Mouse (Mus musculus) spleen, adult 2 months (tissue): ENCODE results near the gene Mia3. TPM values are rescaled to one million over a fixed set of nuclear protein-coding genes. Genes with fewer than 3 reads are reported as not detected.
"Not testable (repeated sequence)": the region's sequence is repeated elsewhere in the genome, so short reads cannot be mapped to it uniquely, and the experiment has no call there.

Experiments
- DNase-seq, 2 experiments: peaks; one replicate each; pipeline versions ENCODE4 v3.0.0 to v3.0.0-alpha.2; 2012 to 2021; ENCODE audit warnings: low spot score in 2 of 2, low read depth in 1 of 2
- H3K27ac ChIP-seq: fragments of 200-500 bp; 2 replicates; pipeline ENCODE4 v1.5.1; 2012; ENCODE audit warnings: low read length, inconsistent platforms; ENCODE audit not compliant: insufficient read depth
- H3K27me3 ChIP-seq: fragments of 200-500 bp; 2 replicates; pipeline ENCODE4 v1.6.1; 2012; ENCODE audit warnings: mild to moderate bottlenecking, moderate library complexity, low read length, inconsistent platforms; ENCODE audit not compliant: control insufficient read depth, insufficient read depth
- H3K36me3 ChIP-seq: fragments of 200-500 bp; 2 replicates; pipeline ENCODE4 v1.6.1; 2012; ENCODE audit warnings: mild to moderate bottlenecking, low read length, inconsistent platforms; ENCODE audit not compliant: control insufficient read depth, insufficient read depth
- H3K4me1 ChIP-seq: fragments of 200-500 bp; 2 replicates; pipeline ENCODE4 v1.6.1; 2011; ENCODE audit warnings: inconsistent platforms; ENCODE audit not compliant: control insufficient read depth, insufficient read depth, insufficient read length
- H3K4me3 ChIP-seq: fragments of 200-500 bp; 2 replicates; pipeline ENCODE4 v1.5.1; 2011; ENCODE audit warnings: mild to moderate bottlenecking, inconsistent platforms; ENCODE audit not compliant: insufficient read depth, insufficient read length; ENCODE audit errors: extremely low read depth
- CTCF ChIP-seq: fragments of 200-500 bp; IDR thresholded peaks from 2 replicates; pipeline ENCODE4 v1.5.1; 2011; ENCODE audit warnings: mild to moderate bottlenecking, inconsistent platforms; ENCODE audit not compliant: insufficient read depth, insufficient read length, insufficient replicate concordance; ENCODE audit errors: extremely low read depth
- POLR2A ChIP-seq: fragments of 200-500 bp; IDR thresholded peaks from 2 replicates; pipeline ENCODE4 v1.6.1; 2011; ENCODE audit warnings: low read depth, low read length, inconsistent platforms
- WGBS: fragments of 180-500 bp; shearing (Covaris S2); methylation state at CpG from one replicate; pipeline ENCODE4 v1.1.7; 2018; 5-methylcytosine and 5-hydroxymethylcytosine counted together
- polyA plus RNA-seq: library from polyadenylated mRNA; depleted of rRNA; stranded (reverse); fragments of >200 nt; gene quantifications from 2 replicates; pipeline ENCODE4 v1.2.3, GENCODE M21; 2012

Gene Mia3
- polyA plus RNA-seq, 1 experiment = 35.9 TPM

- 88% methylated on average over 2 of the region's 2 CpGs for WGBS
- no peak for DNase-seq
- peaks cover 35% of the 10 kb centered on the region for H3K36me3 ChIP-seq
Measured at GRCm38 (mm10) chr1:183315783-183316182, 53.6 kb downstream of the Mia3 start.

GRCm38 (mm10) chr1:183312076-183312475 lies 57.3 kb downstream of the Mia3 start:
- WGBS = 96% methylated on average over 2 of the region's 2 CpGs
- no peak overlapping the region for H3K4me3 ChIP-seq
- DNase-seq = no peak
- no peak for TF ChIP-seq CTCF
- no peak for TF ChIP-seq POLR2A
- H3K27me3 ChIP-seq = no peaks in the 10 kb centered on the region
- peaks cover 37% of the 10 kb centered on the region for H3K36me3 ChIP-seq
- no peak overlapping the region for H3K27ac ChIP-seq
- H3K4me1 ChIP-seq = no peaks in the 10 kb centered on the region

More at GRCm38 (mm10) chr1:183315783-183316182, 53.6 kb downstream of the Mia3 start:
- no peaks in the 10 kb centered on the region for H3K27me3 ChIP-seq
- H3K4me1 ChIP-seq = no peaks in the 10 kb centered on the region
- TF ChIP-seq POLR2A = no peak
- TF ChIP-seq CTCF = no peak
- H3K27ac ChIP-seq = no peak overlapping the region
- no peak overlapping the region for H3K4me3 ChIP-seq

GRCm38 (mm10) chr1:183309601-183310000 lies 59.8 kb downstream of the Mia3 start:
- 92% methylated on average over 2 of the region's 2 CpGs for WGBS
- DNase-seq, H3K27ac ChIP-seq, H3K27me3 ChIP-seq, H3K4me1 ChIP-seq, H3K4me3 ChIP-seq: not testable (repeated sequence)
- peaks cover 26% of the 10 kb centered on the region for H3K36me3 ChIP-seq

- WGBS = 98% methylated on average over 1 of the region's 1 CpGs
- no peak overlapping the region for H3K27ac ChIP-seq
- no peaks in the 10 kb centered on the region for H3K27me3 ChIP-seq
- H3K4me1 ChIP-seq = no peaks in the 10 kb centered on the region
- no peak overlapping the region for H3K4me3 ChIP-seq
- no peak for DNase-seq
- no peak for TF ChIP-seq CTCF
- TF ChIP-seq POLR2A = no peak
- H3K36me3 ChIP-seq = peaks cover 20% of the 10 kb centered on the region
Measured at GRCm38 (mm10) chr1:183308476-183308875, 60.9 kb downstream of the Mia3 start.

GRCm38 (mm10) chr1:183307555-183307954 lies 61.8 kb downstream of the Mia3 start:
- no peak for TF ChIP-seq CTCF
- no peak for TF ChIP-seq POLR2A
- no peak for DNase-seq
- H3K36me3 ChIP-seq = peaks cover 18% of the 10 kb centered on the region

GRCm38 (mm10) chr1:183299161-183299560 lies 70.2 kb downstream of the Mia3 start:
- Histone ChIP-seq H3K27ac (no peak overlapping the region), H3K4me1 (no peaks in the 10 kb centered on the region), H3K4me3 (no peak overlapping the region), H3K27me3 (no peaks in the 10 kb centered on the region), H3K36me3 (no peaks in the 10 kb centered on the region)
- TF ChIP-seq POLR2A (no peak), CTCF (no peak)
- WGBS = 86% methylated on average over 6 of the region's 6 CpGs
- peak; percentile 89 to 91 for DNase-seq

More at GRCm38 (mm10) chr1:183307555-183307954, 61.8 kb downstream of the Mia3 start:
- Histone ChIP-seq H3K27me3 (no peaks in the 10 kb centered on the region), H3K27ac (no peak overlapping the region), H3K4me1 (no peaks in the 10 kb centered on the region), H3K4me3 (no peak overlapping the region)
- 77% methylated on average over 3 of the region's 3 CpGs for WGBS

- Histone ChIP-seq H3K4me3 (peak overlapping the region; percentile 95), H3K36me3 (peaks cover 7% of the 10 kb centered on the region), H3K4me1 (no peaks in the 10 kb centered on the region), H3K27ac (peak overlapping the region; percentile 91), H3K27me3 (no peaks in the 10 kb centered on the region)
- peak; percentile 18 for TF ChIP-seq POLR2A
- no peak for TF ChIP-seq CTCF
- peak; percentile 43 to 72 for DNase-seq
- WGBS = under 1% methylated on average over 20 of the region's 20 CpGs
Measured at GRCm38 (mm10) chr1:183297886-183298489, 71.4 kb downstream of the Mia3 start.

- peak; percentile 28 to 30 for DNase-seq
- WGBS = under 1% methylated on average over 30 of the region's 30 CpGs
- TF ChIP-seq POLR2A (no peak), CTCF (no peak)
- Histone ChIP-seq H3K27ac (peak overlapping the region; percentile 91), H3K4me1 (no peaks in the 10 kb centered on the region), H3K27me3 (no peaks in the 10 kb centered on the region), H3K36me3 (peaks cover 11% of the 10 kb centered on the region), H3K4me3 (peak overlapping the region; percentile 95)
Measured at GRCm38 (mm10) chr1:183297473-183297885, 71.9 kb downstream of the Mia3 start.
